Mouse (Mus musculus): ENCODE results near the gene Kdm4a.

DNA sequence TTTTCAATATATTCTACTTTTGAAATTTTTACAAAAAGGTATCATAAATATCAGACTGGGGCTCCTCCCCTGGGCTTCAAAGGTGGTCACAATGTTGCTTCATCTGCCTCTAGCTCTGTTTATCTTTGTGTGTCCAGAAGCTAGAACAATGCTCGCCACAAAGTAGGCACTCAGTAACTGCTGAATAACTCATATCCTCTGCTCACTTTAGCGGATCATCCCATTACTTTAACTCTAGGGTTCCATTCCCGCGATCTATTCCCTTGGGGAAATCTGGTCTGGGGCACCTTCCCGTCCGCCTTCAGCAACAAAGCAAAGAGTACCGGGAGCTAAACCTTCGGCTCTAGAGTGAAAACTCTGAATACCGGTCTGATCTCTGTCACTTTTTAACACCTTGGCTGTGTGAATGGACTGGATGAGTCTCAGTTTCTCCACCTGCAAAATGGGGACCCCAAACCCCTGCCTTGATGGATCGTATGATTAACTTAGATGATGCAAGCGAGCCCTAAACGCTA is 834 bp downstream of the Kdm4a start:
- TF ChIP-seq GATA1 (IDR thresholded peaks at IDR 0.05; ENCODE audit: low read length) (no peak), TAL1 (IDR thresholded peaks at IDR 0.05; ENCODE audit: low read length) (no peak)

All from erythroblast, embryonic 14.5 days (primary cell).